21 mouse cellular contexts compared by ENCODE assay signal in genomic region chr3:116350389-116350967, GRCm38 (mm10).
DNase-seq lines count a peak whose midpoint lies in the region; ATAC-seq and TF ChIP-seq lines count a peak whose summit lies in the region.
"Had no signal": no experiment of that assay in that cellular context is flagged by ENCODE, and none has a peak within 500 bp of the region (broad histone marks: within the 10 kb centered on the region; RNA-seq: fewer than 3 reads in every experiment).

No protein-coding gene starts in this region.

- TF ChIP-seq CTCF in gastrocnemius, adult 2 months (IDR thresholded peaks at IDR 0.05) = no peak

- H3K36me3 ChIP-seq in kidney, embryonic 15.5 days = peaks cover 8% of the 10 kb centered on the region; the same call in 1 of the 2 replicates
- H3K36me3 ChIP-seq in neural tube, embryonic 12.5 days = no peaks in the 10 kb centered on the region
- H3K36me3 ChIP-seq in neural tube, embryonic 13.5 days = no peaks in the 10 kb centered on the region
- H3K36me3 ChIP-seq: embryonic facial prominence, embryonic 12.5 days; heart, embryonic 15.5 days had no signal

- no peaks in the 10 kb centered on the region for H3K9me3 ChIP-seq in kidney, embryonic 15.5 days (replicated peaks)
- no peaks in the 10 kb centered on the region for H3K9me3 ChIP-seq in neural tube, embryonic 12.5 days
- H3K9me3 ChIP-seq in neural tube, embryonic 13.5 days = no peaks in the 10 kb centered on the region
- H3K9me3 ChIP-seq: embryonic facial prominence, embryonic 12.5 days; heart, embryonic 10.5 days; heart, embryonic 15.5 days had no signal

- ATAC-seq in kidney, embryonic 15.5 days (replicated peaks; ENCODE audit: low FRiP score) = peak; percentile 79
- peak; percentile 67; the same call in 1 of the 2 replicates for ATAC-seq in neural tube, embryonic 12.5 days (ENCODE audit: low FRiP score, low read depth)
- 0 out of 2 replicates have a peak, but pooled peaks have one; percentile 15 for ATAC-seq in neural tube, embryonic 13.5 days (ENCODE audit: low read depth)
- ATAC-seq: forebrain, embryonic 16.5 days had no signal

- H3K27ac ChIP-seq in gastrocnemius, adult 2 months = peak overlapping the region; percentile 82; the same call in 1 of the 2 replicates
- peak overlapping the region; percentile 52; the same call in 1 of the 2 replicates for H3K27ac ChIP-seq in kidney, embryonic 15.5 days
- no peak overlapping the region for H3K27ac ChIP-seq in neural tube, embryonic 12.5 days
- H3K27ac ChIP-seq in neural tube, embryonic 13.5 days (replicated peaks) = no peak overlapping the region
- H3K27ac ChIP-seq: embryonic facial prominence, embryonic 12.5 days; heart, embryonic 10.5 days; heart, embryonic 15.5 days; hindbrain, embryonic 14.5 days had no signal

- H3K4me3 ChIP-seq in gastrocnemius, adult 2 months = no peak overlapping the region
- no peak overlapping the region for H3K4me3 ChIP-seq in kidney, embryonic 15.5 days (replicated peaks)
- no peak overlapping the region for H3K4me3 ChIP-seq in neural tube, embryonic 12.5 days
- H3K4me3 ChIP-seq in neural tube, embryonic 13.5 days = no peak overlapping the region
- H3K4me3 ChIP-seq: embryonic facial prominence, embryonic 12.5 days; heart, embryonic 10.5 days; heart, embryonic 15.5 days had no signal

- WGBS in kidney, embryonic 15.5 days = 42% methylated on average over 6 of the region's 6 CpGs
- 26% methylated on average over 6 of the region's 6 CpGs for WGBS in neural tube, embryonic 12.5 days
- 31% methylated on average over 6 of the region's 6 CpGs for WGBS in neural tube, embryonic 13.5 days

- intact Hi-C loops in gastrocnemius, adult 2 months (cut with DNase I) = loop anchor here (5.0 kb wide), 1 partner anchor 47 kb away; no protein-coding TSS in a partner anchor

- H3K27me3 ChIP-seq in kidney, embryonic 15.5 days = no peaks in the 10 kb centered on the region
- no peaks in the 10 kb centered on the region for H3K27me3 ChIP-seq in neural tube, embryonic 12.5 days (replicated peaks)
- H3K27me3 ChIP-seq in neural tube, embryonic 13.5 days = no peaks in the 10 kb centered on the region
- H3K27me3 ChIP-seq: CH12.LX; embryonic facial prominence, embryonic 12.5 days; heart, embryonic 15.5 days had no signal

- no peak overlapping the region for H3K9ac ChIP-seq in kidney, embryonic 15.5 days
- no peak overlapping the region for H3K9ac ChIP-seq in neural tube, embryonic 12.5 days
- H3K9ac ChIP-seq in neural tube, embryonic 13.5 days = no peak overlapping the region
- H3K9ac ChIP-seq: embryonic facial prominence, embryonic 12.5 days; heart, embryonic 15.5 days; hindbrain, embryonic 14.5 days had no signal

- DNase-seq in gastrocnemius, adult 2 months = no peak
- no peak for DNase-seq in gastrocnemius, postnatal 25 days
- DNase-seq in kidney, adult 8-10 months = no peak
- no peak for DNase-seq in neural tube, embryonic 10.5 days (ENCODE audit: extremely low spot score, low spot score)
- DNase-seq in frontal cortex, postnatal 25 days (ENCODE audit: low spot score in 2 of 2) = no peak
- DNase-seq: adrenal gland, adult 8-10 months; adrenal gland, postnatal 36 days; cerebellum, adult 2 months; cerebellum, postnatal 10 days; gastrocnemius, postnatal 36 days; heart, adult 18-20 months; heart, postnatal 14 days had no signal

- H3K4me1 ChIP-seq in kidney, embryonic 15.5 days = peaks cover 16% of the 10 kb centered on the region
- H3K4me1 ChIP-seq in neural tube, embryonic 12.5 days = peaks cover 8% of the 10 kb centered on the region; the same call in 1 of the 2 replicates
- H3K4me1 ChIP-seq in neural tube, embryonic 13.5 days (replicated peaks) = peaks cover 19% of the 10 kb centered on the region
- H3K4me1 ChIP-seq: embryonic facial prominence, embryonic 12.5 days had no signal

- no peak overlapping the region for H3K4me2 ChIP-seq in kidney, embryonic 15.5 days
- no peak overlapping the region for H3K4me2 ChIP-seq in neural tube, embryonic 12.5 days (replicated peaks)
- no peak overlapping the region for H3K4me2 ChIP-seq in neural tube, embryonic 13.5 days
- H3K4me2 ChIP-seq: embryonic facial prominence, embryonic 12.5 days; heart, embryonic 15.5 days; hindbrain, embryonic 14.5 days had no signal

Comparison
In these comparisons a context has a peak if more than half of its experiments do, and no peak if none do; other contexts are left out.
1. H3K27ac ChIP-seq: peak in gastrocnemius, adult 2 months (single experiment) and kidney, embryonic 15.5 days (single experiment); none in neural tube, embryonic 12.5 days (single experiment) and neural tube, embryonic 13.5 days (single experiment).
2. ATAC-seq: peak in every context shown above with its lines; median percentile 79 in kidney, embryonic 15.5 days; 67 in neural tube, embryonic 12.5 days; 15 in neural tube, embryonic 13.5 days.